Mouse (Mus musculus) adrenal gland (tissue): ENCODE measurements at regions not wholly inside any gene's neighbourhood (a gene's known extent, or its start where the extent isn't known, plus 50 kb on each side); places are given as distances from the start of the nearest gene placed in this dataset.

Experiments used
- intact Hi-C: fragments of 180-260 bp; cut with DNase I; formaldehyde crosslinking; loops from one replicate; pipeline ENCODE4 v1.15.1; 2025

GRCm38 (mm10) chr7:37375044-37375443, 398.4 kb downstream of the Zfp536 start:
- intact Hi-C loops, result loop anchor here (2.0 kb wide), 1 partner anchor 400 kb away; no protein-coding TSS in a partner anchor

GRCm38 (mm10) chr7:37375591-37375990, 397.9 kb downstream of the Zfp536 start:
- intact Hi-C loops, result loop anchor here (2.0 kb wide), 1 partner anchor 399 kb away; no protein-coding TSS in a partner anchor

GRCm38 (mm10) chr7:37376207-37376606, 397.2 kb downstream of the Zfp536 start:
- intact Hi-C loops, result no loop called here

GRCm38 (mm10) chr7:37377889-37378521, 395.4 kb downstream of the Zfp536 start:
- intact Hi-C loops, result no loop called here

GRCm38 (mm10) chr7:37387871-37388270, 385.6 kb downstream of the Zfp536 start:
- intact Hi-C loops, result no loop called here

- intact Hi-C loops, result no loop called here
Measured at GRCm38 (mm10) chr7:37388843-37389702, 384.4 kb downstream of the Zfp536 start.

GRCm38 (mm10) chr7:37389703-37390087, 383.7 kb downstream of the Zfp536 start:
- intact Hi-C loops, result no loop called here

- intact Hi-C loops, result no loop called here
Measured at GRCm38 (mm10) chr7:37390271-37390670, 383.2 kb downstream of the Zfp536 start.

GRCm38 (mm10) chr7:37392122-37392521, 381.3 kb downstream of the Zfp536 start:
- intact Hi-C loops, result no loop called here

GRCm38 (mm10) chr7:37392604-37393003, 380.8 kb downstream of the Zfp536 start:
- intact Hi-C loops, result no loop called here

- intact Hi-C loops, result no loop called here
Measured at GRCm38 (mm10) chr7:37393071-37393470, 380.4 kb downstream of the Zfp536 start.

GRCm38 (mm10) chr7:37394965-37395426, 378.4 kb downstream of the Zfp536 start:
- intact Hi-C loops, result no loop called here

GRCm38 (mm10) chr7:37395881-37396513, 377.4 kb downstream of the Zfp536 start:
- intact Hi-C loops, result no loop called here

GRCm38 (mm10) chr7:37403483-37403882, 370.0 kb downstream of the Zfp536 start:
- intact Hi-C loops, result no loop called here

GRCm38 (mm10) chr7:37413350-37413749, 360.1 kb downstream of the Zfp536 start:
- intact Hi-C loops, result no loop called here

GRCm38 (mm10) chr7:37421704-37422103, 351.7 kb downstream of the Zfp536 start:
- intact Hi-C loops, result no loop called here
